Mouse (Mus musculus) 416B (cell line): Measurements from ENCODE around the gene Pdcd1lg2.

ENCODE experiments used
- DNase-seq: peaks from one replicate; pipeline ENCODE4 v3.0.0; 2011; ENCODE audit warnings: low read depth

Gene Pdcd1lg2

DNA sequence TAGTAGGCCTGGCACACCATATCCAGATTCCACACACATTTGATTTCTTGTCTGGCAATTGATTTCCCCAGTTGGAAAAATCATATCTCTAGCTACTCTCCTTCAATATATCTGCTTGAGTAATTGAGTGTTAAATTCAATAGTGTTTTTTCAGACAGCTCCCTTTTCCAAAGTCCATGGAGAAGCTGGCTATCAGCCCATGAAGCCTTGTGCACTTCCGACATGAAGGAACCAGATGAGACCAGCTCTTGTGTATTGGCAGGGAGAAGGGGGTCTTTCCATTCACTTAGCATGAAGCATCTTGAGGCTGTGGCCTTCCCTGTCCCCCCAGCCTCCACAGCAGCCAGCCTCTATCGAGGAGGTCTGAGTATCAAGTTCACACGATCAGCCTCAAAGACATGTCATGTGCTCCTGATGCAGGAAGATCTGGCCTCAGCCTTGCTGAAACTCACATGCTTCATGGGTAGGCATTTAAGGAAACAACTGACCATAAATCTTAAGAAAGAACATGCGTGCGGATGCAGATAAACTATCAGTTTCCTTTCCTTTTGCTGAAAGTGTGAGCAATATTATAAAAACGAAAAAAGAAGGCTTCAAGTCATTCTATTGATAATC, 88.2 kb downstream of the Pdcd1lg2 start:
- DNase-seq = peak; percentile 87

DNA sequence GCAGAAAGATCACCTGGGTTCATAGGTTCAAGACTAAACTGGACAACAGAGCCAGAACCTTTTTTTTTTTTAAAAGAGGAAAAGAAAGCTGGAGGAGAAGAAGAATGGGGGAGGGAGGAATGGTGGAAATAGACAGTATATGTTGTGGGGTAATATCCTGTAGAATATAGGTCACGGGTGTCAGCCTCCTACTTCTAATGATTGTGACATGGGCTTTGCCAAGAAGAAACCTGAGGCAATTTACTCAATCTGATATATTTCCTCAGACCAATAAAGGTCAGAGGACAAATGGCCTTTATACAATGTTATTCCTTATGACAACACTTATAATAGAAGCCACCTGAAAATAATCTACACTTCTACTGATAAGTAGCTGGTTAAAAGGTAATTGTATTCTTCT, 89.6 kb downstream of the Pdcd1lg2 start:
- peak; percentile 41 for DNase-seq

DNA sequence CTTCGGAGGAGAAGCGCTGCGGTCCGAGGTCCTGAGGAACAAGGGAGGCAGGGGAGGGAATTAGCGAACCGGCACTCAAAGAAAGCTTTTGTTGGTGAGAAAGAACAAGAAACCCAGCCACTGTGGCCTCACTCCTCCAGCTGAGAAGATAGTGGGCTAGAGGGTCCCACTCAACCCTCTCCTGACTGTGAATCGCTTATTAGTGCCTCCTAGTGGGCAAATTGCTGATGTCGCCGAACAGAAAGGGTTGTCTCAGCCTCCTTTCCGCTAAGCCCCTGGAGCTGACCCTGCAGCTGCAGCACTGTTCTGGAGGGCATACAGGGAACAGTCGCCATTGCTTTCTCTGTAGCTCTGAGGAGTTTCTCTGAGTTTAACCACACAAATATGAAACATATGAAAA, 90.4 kb downstream of the Pdcd1lg2 start:
- peak; percentile 67 for DNase-seq

DNA sequence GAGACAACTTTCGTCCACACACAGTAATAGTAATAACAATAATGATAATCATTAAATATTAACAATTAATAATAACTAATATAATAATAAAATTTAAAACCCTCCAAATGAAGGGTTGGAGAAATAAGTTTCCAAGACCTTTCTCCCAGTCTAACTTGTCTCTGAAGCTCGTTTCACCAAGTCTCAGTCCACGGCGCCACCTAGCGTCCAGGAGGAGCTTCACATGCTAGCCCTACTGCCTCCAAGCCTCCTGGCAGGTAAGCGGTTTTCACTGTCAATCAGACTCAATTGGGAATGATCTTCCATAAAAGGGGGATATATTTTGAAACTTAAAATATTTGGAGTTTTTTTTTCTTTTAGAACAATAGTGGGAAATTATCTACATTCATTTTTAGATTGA, 90.8 kb downstream of the Pdcd1lg2 start:
- DNase-seq = peak; percentile 85

DNA sequence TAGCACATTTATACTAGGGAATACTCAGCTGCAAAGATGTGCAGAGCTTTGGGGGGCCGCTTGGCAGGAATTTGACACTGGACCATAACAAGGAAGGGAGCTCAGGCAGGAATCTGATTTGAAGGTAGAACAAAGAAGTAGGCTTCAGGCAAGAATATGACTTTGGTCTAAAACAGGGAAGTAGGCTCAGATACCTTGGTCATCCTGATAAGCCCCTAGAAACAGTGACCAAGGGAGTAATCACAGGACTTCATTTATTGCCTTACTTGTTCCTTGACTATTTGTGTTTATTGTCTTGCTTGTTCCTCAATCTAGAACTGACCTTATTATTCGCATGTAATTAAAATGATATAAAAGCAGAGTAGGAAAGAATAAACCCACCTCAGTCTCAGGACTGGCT, 93.4 kb downstream of the Pdcd1lg2 start:
- DNase-seq = no peak

DNA sequence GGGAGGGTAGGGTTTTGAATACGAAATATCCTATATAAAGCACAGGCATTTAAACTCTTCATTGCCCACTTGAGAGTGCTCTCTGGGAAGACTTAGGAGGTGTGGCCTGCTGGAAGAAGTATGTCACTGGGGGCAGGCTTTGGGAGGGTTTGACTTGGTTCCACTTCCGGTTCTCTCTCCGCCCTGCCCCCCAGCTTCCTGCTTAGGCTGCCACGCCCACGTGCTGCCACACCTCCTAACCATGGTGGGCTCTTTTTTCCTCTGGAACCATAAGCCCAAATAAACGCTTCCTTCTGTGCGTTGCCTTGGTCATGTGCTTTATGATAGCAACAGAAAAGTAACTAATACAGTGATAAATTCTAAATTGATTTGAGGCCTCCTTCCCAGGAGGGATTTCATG, 94.9 kb downstream of the Pdcd1lg2 start:
- peak; percentile 63 for DNase-seq

DNA sequence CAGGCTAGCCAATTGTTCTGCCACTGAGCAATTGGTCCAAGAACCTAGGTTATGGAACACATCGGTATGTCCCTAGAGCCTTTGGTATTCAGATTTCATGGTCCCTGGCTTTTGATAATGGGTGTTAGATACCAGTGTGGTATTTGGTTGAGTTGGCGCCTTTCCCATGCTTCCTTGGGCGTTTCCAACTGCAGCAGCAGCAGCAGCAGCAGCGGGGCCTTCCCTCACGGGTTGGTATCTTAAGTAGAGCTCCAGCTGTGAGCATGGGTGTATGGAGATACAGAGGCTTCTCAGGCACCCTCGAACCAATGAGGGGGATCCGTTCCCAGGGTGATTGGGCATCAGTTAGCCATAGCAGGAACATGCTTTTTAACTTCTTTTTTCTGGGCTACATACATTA, 97.5 kb downstream of the Pdcd1lg2 start:
- DNase-seq = no peak

DNA sequence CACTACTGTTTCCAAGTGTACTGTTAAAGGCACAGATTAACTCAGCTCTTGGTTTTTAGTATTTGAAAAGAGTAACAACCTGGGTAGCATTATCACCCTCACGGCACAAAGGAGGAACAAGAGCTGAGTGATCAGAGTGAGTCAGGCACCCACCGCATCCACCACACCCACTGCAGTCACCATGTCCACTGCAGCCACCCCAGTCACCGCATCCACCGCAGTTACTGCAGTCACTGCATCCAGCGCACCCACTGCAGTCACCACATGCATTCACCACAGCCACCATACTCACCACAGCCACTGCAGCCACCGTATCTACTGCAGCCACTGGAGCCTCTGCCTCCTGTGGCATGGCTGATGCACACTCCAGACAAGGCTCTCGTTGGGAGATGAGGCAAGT, 99.1 kb downstream of the Pdcd1lg2 start:
- peak; percentile 27 for DNase-seq

DNA sequence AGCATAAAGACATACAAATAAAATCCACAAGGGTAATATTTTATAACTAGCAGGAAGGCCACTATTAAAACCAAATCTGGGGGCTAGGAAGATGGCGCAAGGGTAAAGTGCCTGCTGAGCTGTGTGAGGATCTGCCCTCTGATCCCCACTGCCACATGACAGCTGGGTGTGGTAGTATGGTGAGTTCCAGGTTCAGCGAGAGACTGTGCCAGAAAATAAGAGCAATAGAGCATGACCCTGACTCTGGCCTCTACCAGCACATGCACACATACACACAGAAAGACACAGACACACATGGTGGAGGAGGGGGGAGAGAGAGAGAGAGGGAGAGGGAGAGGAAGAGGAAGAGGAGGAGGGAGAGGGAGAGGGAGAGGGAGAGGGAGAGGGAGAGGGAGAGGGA, 101.1 kb downstream of the Pdcd1lg2 start:
- no peak for DNase-seq

DNA sequence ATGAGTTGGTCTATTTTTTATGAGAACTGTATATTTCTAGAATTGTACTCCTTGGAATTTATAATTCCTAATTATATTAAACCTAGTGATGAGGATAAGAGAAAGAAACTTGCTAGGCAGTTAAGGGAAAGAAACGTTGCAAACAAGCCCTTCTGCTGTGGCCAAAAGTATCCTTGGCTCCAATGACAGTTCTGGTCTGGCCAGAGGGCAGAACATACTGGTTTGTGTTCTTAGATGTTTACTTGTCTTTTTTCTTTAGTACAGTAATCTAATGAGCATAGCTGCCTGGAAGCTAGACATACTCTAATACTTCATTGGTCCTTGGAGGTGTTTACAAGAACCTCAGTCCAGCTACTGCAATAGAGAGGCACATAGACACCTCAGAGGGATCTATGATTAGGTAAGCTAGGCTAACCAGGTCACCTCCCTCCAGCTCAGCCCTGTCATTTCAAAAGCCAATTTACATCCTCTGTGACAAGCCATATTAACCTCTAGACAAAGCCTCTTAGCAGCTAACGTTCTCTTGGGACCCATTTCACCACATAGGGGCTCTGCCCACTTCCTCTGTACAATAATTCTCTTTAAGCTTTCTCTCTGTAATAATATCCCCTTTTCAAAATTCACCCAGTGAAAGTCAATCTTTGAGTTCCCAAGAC, 102.5 kb downstream of the Pdcd1lg2 start:
- DNase-seq = no peak

DNA sequence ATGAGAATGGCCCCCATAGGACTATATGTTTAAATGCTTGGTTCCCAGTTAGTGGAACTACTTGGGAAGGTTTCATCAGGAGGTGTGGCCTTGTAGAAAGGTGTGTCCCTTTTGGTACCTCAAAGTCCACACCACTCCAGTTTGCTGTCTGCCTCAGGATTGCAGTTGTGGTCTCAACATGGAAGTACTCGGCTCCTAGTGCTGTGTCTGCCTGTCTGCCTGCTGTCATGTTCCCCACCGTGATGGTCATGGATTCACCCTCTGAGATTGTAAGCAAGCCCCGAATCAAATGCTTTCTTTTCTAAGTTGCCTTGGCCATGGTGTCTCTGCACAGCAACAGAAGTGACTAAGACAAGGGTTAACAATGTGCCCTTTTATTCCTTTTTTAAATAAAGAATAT, 103.4 kb downstream of the Pdcd1lg2 start:
- no peak for DNase-seq

DNA sequence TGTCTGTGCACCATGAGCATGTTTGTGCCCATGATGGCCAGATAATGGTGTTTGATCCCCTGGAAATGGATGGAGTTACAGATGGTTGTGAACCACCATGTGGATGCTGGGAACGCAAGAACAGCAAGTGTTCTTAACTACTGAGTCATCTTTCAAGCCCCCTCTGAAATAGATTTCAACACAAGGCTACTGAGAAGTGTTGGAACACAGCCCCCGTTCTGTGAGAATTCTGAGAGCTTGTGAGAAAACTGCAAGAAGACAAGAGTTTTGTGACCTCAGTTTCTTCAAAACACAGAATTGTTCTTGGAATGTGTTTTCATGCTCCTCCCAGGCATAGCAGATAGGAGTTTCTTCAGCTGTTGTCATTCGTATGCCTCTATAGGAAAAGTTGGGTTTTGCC, 104.7 kb downstream of the Pdcd1lg2 start:
- no peak for DNase-seq

DNA sequence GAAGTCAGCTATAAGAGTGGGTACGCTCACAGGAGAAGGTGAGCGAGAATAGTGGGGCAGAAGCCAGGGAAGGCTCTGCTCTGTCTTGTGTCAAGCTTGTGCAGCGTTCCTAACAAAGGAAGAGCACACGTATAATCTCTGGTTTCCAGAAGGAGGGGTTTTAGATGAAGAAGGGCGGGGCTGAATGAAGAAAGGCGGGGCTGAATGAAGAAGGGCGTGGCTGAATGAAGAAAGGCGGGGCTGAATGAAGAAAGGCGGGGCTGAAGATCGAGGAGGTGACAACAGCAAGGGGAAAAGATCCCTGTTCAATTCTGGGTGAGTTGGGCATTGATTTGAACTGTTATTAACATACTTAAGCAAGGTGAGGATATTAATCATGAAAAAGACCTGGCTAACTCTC, 105.3 kb downstream of the Pdcd1lg2 start:
- no peak for DNase-seq

DNA sequence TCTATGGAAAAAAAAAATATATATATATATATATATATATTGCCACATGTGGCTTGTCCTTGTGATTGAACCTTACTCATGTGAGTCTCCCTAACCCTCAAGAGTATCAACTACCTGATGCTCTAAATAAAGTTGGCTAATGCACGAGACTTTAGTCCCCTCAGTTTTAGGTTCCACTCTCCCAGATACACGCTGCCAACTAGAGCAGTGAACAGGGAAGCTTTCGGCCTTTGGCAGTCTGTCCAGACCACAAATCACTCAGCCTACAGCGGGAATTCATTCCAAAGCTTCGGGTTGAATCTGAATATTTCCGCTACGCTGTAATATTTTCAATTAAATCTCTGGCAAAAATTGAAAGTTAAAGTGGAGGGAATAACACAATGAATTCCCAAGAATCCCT, 107.7 kb downstream of the Pdcd1lg2 start:
- no peak for DNase-seq

DNA sequence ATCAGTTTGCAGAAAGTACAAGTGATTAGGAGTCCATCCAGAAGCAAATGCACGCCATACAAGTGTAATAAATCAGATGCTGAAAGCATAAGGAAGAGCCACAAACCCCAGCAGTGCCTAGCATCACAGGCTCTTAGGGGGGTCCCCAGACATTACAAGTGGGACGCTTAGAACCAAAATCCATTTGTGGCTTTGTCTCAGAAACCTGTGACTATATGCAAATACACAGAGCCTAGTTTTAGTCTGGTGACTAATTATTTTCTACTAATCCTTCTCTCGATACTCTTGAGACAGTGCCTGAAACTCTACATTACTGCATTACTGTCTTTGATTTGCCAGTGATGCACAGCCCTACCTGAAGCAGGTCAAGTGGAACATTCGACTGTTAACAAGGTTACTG, 108.2 kb downstream of the Pdcd1lg2 start:
- no peak for DNase-seq
